Mouse (Mus musculus): ENCODE measurements around the gene Ccdc59. TPM values are rescaled to one million over a fixed set of nuclear protein-coding genes. Genes with fewer than 3 reads are reported as not detected.

Ccdc59 gene
- total RNA-seq (2023), result 42.5 to 43.5 TPM (median 43.4 TPM) in 4 replicates

DNA sequence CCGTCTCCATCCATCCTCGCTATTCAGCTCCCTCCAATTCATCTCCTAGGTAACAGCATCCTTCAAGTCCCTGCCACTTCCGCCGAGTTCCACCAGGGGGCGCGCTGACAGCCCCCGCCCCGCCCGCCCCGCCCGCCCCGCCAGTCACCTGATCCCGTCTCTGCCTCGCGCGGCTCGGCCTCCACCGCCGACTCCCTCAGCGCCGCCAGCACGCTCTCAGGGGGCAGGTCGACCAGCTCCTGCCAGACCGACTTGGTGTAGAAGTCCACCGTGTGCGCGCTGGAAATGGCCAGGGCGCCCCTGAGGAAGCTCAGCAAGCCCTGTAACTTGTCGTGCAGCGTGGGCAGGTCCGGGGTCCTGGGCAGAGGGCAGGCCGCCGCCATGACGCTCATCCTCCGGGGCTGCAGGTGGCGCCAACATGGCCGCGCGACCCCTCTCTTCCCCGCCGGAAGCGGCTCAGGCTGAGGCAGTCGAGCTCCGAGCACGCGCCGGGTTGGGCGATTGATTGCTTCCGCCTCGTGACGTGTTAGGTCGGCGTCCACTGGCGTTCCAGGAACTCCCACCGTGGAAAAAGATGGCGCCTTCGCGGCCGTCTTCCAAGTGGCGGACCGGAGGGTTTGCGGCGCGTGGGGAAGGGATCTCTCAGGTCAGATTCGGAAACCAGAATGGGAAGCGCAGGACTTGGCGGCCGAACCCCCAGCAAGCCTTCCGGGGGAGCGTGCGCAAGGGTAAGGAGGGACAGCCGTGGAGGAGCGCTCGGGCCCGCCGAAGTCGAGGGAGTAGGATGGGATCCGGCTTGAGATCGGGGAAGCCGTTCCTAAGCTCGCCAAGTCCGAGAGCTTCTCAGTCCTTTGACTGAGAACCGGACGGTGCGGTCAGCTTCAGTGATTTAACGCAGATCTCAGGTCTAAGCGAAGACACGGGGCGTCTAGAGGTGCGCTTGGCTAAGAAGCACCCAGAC is at the start of gene Ccdc59, which contains the start of gene Mettl25:
Gene Ccdc59, plus strand, starts transcription at position 140 of the 961 bp plus-strand sequence.
Gene Mettl25, minus strand, starts transcription at position 453 of the 961 bp plus-strand sequence.

Other genes with a start within 250 kb of the Ccdc59 start
- 15.0 to 19.3 TPM (median 18.4 TPM) in 4 replicates for gene Mettl25, start 313 bp downstream of the Ccdc59 start, total RNA-seq (2023)

All from B cell, adult 62 days (primary cell).